Mouse (Mus musculus) heart, postnatal 4 days (tissue): ENCODE results near the gene Ak7. TPM values are rescaled to one million over a fixed set of nuclear protein-coding genes. Genes with fewer than 3 reads are reported as not detected.

Source experiments
- DNase-seq: peaks from one replicate; pipeline ENCODE4 v3.0.0; 2021
- total RNA-seq, 2 experiments: library from RNA; stranded (reverse); gene quantifications; 2 replicates each; pipeline ENCODE4 v1.2.3; 2021

Ak7 gene
- total RNA-seq, 2 experiments from 2014 or later, result 0.09 TPM; not detected in 1

GRCm38 (mm10) chr12:105787626-105788025, 81.8 kb downstream of the Ak7 start:
- no peak for DNase-seq

DNA sequence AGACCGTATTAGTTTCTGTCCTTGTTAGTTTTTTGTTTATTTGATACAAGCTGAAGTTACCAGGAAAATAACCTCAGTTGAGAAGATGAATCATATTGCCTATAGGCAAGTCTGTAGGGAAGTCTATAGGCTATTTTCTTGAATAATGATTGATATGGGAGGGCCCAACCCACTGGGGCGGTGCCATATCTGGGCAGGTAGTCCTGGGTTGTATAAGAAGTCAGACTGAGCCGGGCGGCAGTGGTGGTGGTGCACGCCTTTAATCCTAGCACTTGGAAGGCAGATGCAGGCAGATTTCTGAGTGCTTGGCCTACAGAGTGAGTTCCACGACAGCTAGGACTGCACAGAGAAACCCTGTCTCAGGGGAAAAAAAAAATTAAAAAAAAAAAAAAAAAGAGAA, 84.1 kb downstream of the Ak7 start:
- DNase-seq, result no peak

- no peak for DNase-seq
Measured at GRCm38 (mm10) chr12:105794896-105795295, 89.1 kb downstream of the Ak7 start.

GRCm38 (mm10) chr12:105798001-105798400, 92.2 kb downstream of the Ak7 start:
- no peak for DNase-seq

GRCm38 (mm10) chr12:105805790-105806189, 100.0 kb downstream of the Ak7 start:
- no peak for DNase-seq

- no peak for DNase-seq
Measured at GRCm38 (mm10) chr12:105806205-105806604, 100.4 kb downstream of the Ak7 start.

GRCm38 (mm10) chr12:105807416-105807815, 101.6 kb downstream of the Ak7 start:
- DNase-seq, result no peak

DNA sequence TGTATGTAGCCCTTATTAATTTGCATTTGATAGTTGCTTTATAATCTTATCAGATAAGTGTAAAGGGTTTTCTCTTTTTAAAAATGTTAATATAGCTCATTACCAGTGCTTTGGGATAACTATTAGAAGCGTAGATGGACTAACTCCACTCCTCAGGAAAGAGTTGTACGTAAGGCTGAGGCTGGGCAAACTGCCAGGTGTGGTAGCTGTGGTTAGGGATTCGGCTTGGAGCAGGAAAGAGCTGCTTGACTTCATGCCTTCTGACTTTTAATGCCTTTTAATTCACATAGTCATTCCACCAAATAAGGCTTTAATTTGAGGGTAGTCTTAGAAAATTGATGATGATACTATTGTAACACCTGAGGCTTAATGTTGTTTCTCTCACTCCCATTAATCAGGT, 103.2 kb downstream of the Ak7 start:
- DNase-seq, result no peak

GRCm38 (mm10) chr12:105810608-105811007, 104.8 kb downstream of the Ak7 start:
- DNase-seq, result no peak

DNA sequence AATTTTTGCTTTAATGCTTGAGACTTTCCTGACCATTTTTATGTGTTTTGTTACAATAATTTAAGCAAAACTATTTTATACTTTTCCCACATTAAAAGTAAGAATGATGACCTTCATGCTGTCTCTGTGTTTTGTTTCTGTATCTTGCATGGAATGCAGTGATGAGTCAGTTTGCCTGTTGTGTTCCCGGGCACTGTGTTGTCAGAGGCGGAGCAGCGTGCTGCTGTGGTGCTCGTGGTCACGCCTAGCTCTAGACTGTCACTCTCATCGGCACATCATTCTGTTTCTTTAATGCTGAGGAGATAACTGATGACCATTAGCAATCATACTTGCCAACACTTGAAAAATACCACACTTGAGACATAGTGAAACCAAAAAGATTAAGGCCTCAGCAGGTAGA, 108.2 kb downstream of the Ak7 start:
- DNase-seq, result no peak

- DNase-seq, result no peak
Measured at GRCm38 (mm10) chr12:105823472-105823871, 117.7 kb downstream of the Ak7 start.

DNA sequence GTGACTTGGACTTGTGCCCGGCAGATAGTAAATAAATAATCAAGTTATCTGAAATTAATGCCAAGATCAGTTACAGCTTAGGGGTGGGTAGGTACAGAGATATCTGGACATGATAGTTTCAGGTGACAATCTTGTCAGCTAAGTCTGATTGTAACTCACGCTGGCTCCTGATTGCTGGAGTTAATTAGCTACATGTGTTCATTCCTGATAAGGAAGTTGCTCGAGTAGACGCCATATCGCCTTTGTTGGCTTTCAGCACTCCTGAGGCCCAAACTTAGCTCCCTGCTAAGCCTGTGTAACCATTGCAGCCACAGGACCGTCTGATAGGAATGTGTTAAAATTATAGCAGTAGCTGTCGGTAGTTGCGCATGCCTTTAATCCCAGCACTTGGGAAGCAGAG, 119.0 kb downstream of the Ak7 start:
- no peak for DNase-seq

- no peak for DNase-seq
Measured at GRCm38 (mm10) chr12:105825266-105825665, 119.5 kb downstream of the Ak7 start.

Other genes with a start within 250 kb of the Ak7 start
- gene Bdkrb2, start 142.8 kb upstream of the Ak7 start, total RNA-seq, result 1 to 10 TPM; 2.1 to 2.5 TPM
- gene Bdkrb1, start 102.9 kb upstream of the Ak7 start, total RNA-seq, result not detected
- 10 to 100 TPM in 1 of 2 experiments, 1 to 10 TPM in 1; 9.9 to 10.3 TPM for gene Gskip, start 21.1 kb upstream of the Ak7 start, total RNA-seq
- gene Atg2b, start 20.8 kb upstream of the Ak7 start, total RNA-seq, result 10 to 100 TPM; 18.5 to 19.7 TPM
- gene Papola, start 78.7 kb downstream of the Ak7 start, total RNA-seq, result 100 to 1,000 TPM; 168 to 174 TPM